Mouse (Mus musculus): Measurements from ENCODE around the gene Vdr.

The Vdr gene

DNA sequence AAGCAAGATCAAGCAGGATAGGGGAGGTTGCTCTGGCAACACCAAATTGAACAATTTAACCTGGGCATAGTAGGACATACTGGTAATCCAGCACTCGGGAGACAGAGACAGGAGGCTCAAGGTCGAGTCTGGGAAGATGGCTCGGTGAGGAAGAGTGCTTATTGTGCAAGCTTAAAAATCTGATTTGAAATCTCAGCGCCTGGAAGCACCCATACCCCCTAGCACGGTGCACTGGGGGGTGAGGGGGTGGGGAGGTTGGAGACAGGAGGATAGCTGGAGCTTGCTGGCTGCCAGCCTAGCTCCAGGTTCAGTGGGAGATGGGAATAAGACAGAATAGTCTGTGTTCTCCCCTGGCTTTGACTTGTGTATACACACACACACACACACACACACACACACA is 9.9 kb upstream of the Vdr start:
- DNase-seq (ENCODE audit: low spot score in 2 of 2) = no peak

DNA sequence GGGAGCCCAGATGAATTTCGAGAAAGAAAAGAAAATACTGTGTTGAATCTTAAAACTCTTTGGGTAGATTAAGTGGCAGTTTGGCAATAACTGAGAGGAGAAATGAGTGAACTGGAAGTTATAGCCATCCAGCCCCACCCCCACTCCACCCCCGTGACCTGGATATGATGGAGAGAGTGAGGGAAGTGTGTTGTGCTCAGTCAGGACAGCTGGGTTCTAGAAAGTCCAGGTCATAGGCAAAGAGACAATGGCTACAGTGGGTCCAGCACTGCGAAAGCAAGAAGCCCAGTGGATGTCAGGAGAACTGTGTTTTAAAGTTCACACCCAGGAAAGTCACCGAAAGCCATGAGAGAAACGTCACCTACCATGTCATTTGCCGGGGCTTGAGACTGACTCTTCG is 8.8 kb upstream of the Vdr start:
- no peak for DNase-seq (ENCODE audit: low spot score in 2 of 2)

DNA sequence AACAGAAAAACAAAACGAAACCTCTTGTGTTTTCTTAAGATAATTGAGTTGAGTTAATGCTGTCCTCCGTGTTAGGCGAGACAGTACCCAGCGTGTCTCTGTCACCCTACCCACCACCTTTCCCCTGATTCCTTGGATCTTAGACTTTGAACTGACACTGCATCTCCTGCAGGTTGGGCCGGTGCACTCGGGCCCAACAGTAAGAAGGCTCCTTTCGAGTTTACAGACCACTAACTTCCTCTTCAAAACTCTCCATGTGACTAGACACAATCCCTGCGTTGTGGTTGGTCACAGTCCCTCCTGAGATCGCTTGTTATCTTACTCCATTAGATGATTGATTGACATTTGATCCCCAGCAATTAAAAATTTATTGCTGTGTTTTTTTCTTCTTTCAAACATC is 7.6 kb upstream of the Vdr start:
- DNase-seq (ENCODE audit: low spot score in 2 of 2) = no peak

DNA sequence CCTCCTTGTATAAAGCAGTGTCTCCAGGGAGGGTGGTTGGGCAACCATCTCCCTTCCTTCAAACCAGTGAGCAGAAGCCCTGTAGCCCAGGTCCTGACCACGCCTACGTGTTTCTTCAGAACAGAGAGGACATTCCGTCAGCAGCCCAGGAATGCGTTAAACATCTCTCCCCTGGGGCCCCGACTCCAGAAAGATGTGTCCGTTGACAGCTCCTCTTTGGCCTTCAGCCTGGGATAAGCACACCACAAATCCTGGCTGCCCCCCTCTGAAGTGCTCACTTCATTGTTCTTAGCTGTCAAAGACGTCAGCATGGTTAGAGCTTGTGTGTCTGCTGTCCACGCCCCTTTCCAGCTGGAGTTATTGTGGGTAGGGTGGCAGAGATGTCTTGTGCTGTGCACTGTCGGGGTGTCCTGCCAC is 3.9 kb upstream of the Vdr start:
- no peak for DNase-seq (ENCODE audit: low spot score in 2 of 2)

DNA sequence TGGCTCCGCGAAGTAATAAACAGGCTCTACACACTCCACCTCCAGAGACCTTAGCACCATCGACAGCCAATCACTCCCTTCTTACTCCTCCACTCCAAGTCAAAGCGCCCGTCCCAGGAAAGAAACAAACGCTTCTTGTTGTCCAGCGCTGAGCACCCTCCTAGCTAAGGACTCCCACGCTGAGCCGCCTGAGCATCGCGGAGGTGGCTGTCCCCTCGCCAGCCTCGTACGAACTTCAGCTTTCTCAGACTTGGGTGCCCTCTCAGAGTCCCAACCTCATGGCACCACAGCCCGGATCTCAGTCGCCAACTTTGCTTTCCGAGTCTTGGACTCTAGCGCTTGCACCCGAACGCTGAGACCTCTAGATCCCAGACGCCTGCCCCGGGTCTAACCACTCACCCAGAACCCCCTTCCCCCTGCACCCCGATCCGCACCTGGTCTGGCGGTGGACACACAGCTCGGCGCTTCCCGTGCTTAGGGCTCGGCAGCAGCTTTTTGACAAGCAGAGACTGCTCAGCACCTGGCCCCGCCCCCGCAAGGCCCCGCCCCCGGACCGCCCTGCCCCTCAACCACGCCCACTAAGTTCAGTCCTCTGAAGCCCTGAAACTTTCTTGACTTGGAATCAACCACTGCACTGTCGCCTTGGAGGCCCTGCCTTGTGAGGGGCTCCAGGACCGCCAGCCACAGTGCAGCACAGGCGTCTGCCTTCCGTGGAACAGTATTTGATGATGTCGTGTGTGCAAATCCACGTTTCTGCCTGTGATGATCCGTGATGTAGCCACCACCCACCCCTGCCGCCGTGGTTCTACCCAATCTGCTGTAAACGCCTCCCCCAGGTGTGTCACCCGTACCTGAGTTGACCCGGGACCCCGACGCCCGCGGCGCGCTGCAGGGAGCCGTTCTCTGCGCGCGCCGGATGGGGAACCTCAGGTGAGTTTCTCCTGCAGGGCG is 2.4 kb downstream of the Vdr start:
- DNase-seq (ENCODE audit: low spot score in 2 of 2) = peak; percentile 65 to 86

DNA sequence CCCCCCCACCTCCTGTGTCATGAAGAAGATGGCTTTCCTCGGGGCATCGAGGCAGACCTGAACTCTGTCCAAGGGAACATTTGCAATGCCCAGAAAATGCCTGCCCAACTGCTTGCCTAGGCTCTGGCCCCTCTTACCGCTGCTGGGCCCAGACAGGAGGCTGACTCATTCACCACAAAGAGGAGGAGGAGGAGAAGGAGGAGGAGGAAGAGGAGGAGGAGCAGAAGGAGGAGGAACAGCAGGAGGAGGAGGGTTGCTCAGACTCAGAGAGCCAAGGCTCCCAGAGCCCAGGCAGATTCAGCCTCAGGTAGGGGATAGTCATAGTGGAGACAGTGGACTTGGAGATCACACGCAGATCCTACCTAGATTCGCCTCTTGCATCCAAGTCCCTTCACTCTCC is 3.2 kb downstream of the Vdr start:
- DNase-seq (ENCODE audit: low spot score in 2 of 2) = no peak

DNA sequence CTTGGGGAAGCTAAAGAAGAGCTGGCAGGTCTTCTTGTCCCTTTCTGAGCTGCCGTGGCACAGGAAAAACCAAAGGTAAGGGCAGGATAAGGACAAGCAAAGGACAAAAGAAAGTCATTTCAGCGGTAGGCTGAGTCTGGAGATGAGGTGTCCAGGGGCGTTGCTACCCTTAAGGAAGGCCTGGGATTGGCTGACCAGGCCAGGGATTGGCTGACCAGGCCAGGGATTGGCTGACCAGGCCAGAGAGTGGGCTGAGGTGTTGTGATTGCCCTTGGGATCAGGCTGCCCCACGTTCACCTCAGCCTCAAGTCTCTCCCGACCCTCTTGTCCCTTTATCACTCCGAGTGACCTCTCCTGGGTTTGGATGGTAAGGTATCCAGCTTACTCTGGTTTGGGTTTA is 5.1 kb downstream of the Vdr start:
- no peak for DNase-seq (ENCODE audit: low spot score in 2 of 2)

DNA sequence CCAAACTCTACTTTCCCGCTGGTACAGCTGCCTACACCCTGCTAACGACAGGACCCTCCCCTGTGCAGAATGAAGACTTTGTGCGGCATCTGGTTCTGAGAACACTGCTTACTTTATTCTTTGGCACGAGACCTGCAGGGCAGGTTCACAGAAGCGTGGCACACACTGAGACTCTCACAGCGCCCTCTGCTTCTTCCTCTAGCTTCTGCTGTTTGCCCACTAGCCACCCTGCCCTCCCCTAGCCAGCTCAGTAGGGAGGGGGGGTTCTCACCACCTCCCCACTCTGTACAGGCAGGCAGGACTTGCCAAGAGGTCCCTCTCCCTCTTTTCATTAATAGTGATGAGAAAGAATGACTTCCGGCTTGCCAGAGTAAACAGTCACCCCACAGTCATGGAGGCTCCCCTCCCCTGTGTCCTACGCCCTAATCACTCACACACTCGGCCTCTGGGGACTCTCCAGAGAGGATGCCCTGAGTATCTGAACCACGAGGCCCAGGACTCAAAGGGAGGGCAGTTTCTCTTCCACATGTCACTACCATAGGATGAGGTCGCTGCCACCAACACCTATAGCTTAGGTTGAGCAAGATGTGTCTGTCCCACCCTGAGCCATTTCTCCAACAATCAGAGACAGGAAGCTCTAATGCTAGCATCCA is 6.0 kb downstream of the Vdr start:
- no peak for DNase-seq (ENCODE audit: low spot score in 2 of 2)

DNA sequence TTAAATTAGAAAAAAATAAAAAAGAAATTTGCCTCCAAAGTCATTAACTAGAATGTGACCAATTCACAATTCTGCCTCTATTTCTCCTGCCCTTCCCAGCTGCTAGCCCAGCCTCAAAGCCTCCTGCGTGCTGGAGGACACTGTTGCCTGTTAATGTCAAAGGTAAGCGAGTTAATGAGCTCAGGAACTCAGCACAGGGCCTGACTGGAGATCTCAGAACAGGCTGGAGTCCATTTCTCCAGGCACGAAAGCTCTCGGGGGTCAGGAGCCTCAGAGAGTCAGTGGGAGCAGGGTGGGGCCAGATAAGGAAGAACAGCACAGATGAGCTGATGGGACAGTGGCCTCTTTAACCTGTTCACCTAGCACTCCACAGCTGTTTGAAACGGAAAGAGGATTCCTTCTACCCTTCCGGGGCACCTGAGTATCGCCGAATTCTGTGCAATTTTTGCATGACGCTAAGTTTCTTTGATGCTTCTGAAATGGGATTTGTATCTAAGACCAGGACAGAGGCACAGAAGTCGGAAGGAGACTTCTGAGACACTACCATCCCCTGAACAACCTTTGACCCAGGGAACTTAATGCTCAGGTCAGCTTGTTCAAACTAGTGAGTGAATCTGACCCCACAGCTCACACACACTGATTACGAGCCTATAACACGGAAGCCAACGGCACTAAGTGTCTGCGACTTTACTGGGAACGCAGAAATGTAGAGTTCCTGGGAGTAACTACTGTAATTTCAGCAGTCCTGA is 7.0 kb downstream of the Vdr start:
- DNase-seq (ENCODE audit: low spot score in 2 of 2) = no peak

DNA sequence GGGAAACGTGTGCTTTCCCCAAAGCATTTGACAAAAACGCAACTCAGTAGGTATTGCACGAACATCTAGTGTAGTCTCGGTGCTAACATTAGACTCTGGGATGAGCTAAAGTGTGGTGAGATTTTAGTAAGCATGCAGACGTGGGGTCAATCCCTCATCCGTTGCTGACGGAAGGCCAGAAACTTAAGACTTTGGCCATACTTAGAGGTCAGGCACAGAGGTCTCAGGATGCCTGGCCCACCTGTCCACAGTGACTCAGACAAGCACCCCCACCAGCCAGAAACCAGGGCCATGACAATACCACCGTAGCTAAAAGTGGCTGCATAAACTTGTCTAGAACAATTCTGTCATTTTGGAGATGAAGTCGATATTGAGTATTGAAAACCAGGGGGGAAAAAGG is 9.4 kb downstream of the Vdr start:
- DNase-seq (ENCODE audit: low spot score in 2 of 2) = no peak

DNA sequence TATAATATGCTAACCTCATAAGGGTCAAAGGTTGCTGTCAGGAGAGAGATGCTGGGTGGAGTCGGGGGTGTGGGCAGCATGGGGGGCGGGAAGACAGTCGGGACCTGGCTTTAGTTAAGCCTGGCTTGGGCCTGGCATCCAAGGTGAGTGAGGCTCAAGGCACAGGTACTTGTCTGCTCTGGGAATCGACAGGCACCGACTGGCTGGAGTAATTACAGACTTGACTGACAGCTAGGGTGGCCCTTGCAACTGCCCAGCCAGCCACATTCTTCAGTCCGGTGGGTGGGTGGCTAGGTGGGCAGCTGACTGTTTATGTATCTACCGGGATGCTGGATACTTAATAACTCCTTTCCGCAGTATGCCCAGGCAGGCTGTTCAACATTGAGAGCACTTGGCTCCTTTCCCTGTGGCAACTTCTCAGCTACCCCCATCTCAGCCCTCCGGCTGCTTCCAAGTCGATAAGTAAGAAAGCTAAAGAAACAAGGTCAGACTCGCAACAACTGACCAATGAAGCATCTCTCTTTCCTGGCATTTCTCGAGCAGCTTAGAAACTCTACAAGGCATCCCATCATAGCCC is 10.0 kb downstream of the Vdr start:
- no peak for DNase-seq (ENCODE audit: low spot score in 2 of 2)

DNA sequence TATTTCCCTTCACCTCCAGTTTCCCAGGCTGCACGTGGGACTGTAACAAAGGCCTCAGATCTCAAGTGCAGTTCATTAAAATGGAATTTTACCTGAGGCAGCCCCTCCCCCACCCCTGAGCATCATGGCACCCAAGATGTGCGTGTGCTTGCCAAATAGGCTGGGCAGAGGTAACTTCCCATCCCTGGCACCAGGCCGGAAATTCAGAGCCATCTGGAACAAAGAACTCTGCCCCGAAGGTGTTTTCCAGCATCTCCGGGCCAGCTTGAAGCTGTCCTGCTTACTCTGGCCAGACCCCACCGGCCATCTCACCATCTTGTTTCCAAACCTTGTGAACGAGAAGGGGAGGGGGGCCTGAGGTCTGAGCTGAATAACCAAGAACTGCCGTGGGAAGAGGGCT is 10.7 kb downstream of the Vdr start:
- no peak for DNase-seq (ENCODE audit: low spot score in 2 of 2)

DNA sequence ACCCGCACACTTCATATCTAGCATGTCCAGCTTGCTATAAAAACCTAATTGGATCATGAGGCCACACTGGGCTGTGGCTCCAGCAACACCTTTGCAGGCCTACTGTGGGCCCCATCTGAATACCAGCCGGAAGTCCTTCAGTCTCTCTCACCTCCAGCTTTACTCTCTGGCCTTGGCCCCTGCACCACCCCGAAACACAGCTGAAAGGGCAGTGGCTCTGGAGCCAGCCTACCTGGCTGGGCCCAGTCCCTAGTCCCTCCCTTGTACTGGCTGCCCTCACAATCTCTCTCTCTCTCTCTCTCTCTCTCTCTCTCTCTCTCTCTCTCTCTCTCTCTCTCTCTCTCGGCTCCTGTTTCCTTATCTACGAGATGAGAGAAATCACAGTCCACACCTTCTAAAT is 11.6 kb downstream of the Vdr start:
- no peak for DNase-seq (ENCODE audit: low spot score in 2 of 2)

DNA sequence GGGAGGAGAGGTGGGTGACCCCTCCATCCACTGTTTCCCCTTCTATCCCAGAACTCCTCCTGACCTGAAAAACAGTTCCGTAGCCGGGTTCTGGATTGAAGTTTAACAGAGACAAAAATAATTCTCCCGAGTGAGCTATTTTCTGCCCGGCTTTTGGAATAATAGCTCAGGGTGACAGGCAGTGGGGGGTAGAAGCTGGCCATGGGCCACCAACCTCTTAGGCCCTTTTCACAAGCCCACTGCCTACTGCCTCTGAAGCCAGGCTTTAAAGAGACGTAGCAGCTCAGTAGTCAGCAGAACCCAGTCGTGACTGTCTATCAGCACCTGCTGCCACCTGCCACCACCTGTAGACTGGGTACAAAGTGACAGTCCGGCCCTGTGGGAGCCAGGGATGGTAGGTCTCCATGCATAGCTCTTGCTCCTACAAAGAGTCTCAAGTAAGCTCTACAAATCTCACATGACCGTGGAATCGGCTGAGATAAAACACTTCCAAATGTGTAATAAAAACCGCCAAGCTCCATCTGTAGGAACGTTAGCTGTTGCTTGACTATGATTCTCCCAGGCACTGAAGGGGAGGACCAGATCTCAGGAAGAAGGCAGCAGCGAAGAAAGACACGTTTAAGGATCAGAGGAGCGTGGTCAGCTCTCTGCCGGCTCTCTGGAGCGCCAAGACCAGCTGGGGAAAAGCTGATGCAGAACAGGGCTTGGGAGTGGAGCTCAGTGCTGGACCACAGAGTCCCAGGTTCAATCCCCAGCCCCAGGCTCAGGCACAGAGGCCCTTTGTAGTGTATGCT is 13.4 kb downstream of the Vdr start:
- no peak for DNase-seq (ENCODE audit: low spot score in 2 of 2)

DNA sequence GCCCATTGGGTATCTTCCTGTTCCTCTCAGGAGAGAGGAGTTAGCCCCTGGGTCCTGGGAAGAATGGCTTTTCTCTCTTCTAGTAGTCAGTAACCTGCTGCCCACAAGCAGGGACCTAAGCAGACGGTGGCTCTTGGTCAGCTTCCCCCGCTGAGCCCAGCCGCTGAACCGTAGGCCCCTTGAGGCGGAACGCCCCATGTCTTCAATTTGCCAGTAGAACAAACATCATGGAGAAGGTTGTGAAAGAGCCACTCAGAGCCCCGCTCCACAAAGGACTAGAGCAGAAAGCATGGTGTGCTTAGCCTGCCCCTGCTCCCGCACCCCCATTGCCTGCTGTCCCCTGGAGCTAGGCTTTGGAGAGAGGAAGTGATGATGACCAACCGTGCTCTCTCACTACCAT is 14.1 kb downstream of the Vdr start:
- DNase-seq (ENCODE audit: low spot score in 2 of 2) = no peak

DNA sequence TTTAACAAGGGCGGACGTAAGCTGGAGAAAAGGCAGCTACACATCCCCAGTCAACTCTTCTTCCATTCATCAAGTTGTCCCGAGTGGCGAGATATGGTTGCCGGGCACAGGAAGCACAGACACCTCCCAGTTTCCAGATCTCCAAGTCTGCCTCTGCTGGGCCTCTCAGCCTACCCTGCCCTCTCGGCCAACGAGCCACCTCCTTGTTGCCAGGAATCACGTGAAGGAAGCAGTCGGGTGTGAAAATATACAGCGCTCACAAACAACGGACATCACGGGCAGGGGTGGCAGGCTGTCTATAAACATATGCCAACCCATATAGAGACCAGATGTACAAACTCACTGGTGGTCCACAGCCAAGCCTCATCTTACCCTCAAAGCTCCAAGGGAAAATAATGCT is 14.6 kb downstream of the Vdr start:
- no peak for DNase-seq (ENCODE audit: low spot score in 2 of 2)

DNA sequence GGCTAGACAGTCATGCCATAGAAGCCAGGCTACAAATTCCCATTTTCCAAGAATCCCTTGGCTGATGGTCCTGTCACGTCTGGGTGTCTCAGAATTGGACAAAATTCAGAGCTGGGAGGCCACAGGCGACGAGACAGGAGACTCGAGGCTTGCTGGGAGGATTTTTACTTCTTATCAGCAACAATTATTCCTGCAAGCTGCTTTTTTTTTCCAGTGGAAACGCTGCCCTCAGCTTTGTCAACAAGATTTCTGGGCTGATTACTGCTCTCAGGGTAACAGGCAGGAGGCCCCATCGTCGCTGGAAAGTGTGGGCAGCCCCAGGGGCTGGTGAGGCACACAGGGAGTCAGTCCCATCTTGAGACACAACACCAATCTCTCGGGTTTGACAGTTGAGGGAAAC is 17.9 kb downstream of the Vdr start:
- DNase-seq (ENCODE audit: low spot score in 2 of 2) = no peak

DNA sequence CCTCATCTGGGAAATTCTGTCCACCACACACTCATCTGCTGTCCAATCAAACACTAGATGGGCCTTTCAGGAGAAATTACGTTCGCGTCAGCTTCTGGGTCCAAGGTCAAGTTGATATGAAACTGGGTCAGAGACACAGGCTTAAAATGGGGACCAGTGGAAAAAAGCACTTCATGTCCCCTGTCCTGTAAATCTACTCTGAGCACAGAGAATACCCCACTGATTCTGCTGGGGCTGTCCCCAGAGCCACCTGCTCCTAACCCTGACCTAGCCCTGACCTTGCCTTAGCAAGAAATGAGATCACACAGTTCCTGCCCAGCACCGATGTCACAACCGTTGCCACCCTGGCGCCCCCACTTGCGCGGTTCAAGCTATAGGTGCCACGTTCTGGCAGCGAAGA is 20.0 kb downstream of the Vdr start:
- no peak for DNase-seq (ENCODE audit: low spot score in 2 of 2)

DNA sequence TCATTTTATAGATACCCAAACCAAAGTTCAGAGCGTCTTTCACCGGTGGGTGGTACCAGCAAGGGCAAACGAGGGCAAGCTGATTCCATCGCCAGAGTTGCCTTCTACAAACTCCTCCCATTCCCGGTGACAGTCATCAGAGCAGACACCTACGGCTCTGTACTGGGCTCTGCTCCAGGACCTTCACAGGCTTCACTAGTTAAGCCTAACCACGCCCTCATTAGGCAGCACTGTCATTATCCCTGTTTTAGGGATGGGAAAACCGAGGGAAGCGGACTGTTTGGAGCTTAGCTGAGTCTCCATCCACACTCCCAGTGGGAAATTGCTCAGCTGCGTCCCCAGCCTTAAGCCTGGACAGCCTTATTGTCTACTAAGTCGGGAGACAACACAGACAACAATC is 20.4 kb downstream of the Vdr start:
- no peak for DNase-seq (ENCODE audit: low spot score in 2 of 2)

DNA sequence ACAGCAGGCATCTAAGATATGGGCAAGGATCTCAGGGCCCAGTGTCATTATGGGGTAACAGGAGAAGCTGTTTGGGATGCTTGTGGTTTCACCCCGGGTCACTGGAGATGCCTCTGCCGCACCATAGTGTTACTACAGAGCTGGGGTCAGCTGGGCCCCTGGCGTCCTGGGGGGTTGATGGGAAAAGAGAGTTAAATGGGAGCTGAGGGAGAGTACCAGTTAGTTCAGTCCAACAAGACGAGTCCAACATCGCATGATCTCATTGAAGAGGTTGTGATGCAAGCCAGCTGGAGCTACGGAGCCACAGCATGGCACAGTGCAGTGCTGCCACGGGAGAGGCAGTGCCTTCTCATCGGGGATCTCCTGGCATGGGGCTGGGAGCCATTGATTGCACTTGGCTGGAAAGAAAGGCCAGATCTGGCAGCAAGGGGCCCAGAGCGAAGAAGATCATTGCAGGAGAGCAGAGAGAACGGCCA is 22.9 kb downstream of the Vdr start:
- DNase-seq (ENCODE audit: low spot score in 2 of 2) = no peak

DNA sequence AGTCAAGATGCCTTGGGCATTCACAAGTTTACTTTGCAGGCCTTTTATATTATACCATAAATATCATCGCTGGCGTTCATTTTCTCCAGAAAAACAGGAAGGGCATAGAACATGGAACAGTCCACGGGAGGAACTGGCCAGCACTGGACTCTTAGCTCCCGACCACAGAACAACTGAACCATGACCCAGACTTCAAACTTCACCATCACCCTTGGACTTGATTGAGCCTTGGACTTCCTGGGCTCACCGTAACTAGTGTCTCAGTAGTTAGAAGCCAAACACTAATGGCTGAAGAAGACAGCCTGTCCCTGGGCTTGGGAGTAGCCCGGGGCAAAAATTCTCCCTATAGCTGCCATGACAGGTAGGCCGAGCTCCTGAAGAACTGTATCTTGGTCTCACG is 29.0 kb downstream of the Vdr start:
- DNase-seq (ENCODE audit: low spot score in 2 of 2) = no peak

Measured in spleen, postnatal 4 days (tissue).